Mouse (Mus musculus) bone marrow macrophage, adult 2 months (primary cell): ENCODE results near the gene Pde2a.

ENCODE experiments used
- CTCF ChIP-seq: IDR thresholded peaks from 2 replicates; pipeline ENCODE4 v1.5.1; 2012; ENCODE audit warnings: low read depth, mild to moderate bottlenecking, low read length, moderate library complexity
- POLR2A ChIP-seq: IDR thresholded peaks from 2 replicates; pipeline ENCODE4 v1.6.1; 2012; ENCODE audit warnings: mild to moderate bottlenecking, low read depth, low read length, borderline replicate concordance

DNA sequence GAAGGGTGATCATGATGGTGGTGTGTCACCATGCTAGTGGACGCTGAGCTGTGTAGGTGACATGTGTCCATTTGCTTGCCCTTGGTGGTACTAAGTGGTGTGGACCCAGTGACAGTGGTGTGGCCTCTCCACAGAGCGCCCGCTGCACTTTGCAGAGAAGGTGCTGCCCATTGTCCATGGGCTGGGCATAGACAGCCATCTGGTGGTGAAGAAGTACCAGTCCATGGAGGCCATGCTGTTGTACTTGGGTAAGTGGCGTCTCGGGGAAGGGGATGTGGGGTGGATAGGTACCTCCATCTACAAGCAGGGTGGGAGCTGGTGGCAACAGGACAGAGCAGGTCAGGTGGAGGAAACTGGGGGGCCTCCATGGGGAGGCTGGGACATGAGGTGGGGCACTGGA is 17.7 kb upstream of the Pde2a start:
- no peak for TF ChIP-seq POLR2A
- TF ChIP-seq CTCF: no peak
